Mouse (Mus musculus) stomach, embryonic 15.5 days (tissue): ENCODE data around the gene Plekhb2. TPM values are rescaled to one million over a fixed set of nuclear protein-coding genes. Genes with fewer than 3 reads are reported as not detected.
A peak's percentile ranks its signal among the peaks of the same experiment; 100 is the strongest.

Experiments used
- ATAC-seq: fragments of 200-750 bp; cut with Nextera tagmentation; 2 replicates; pipeline ENCODE4 v1.8.0; 2017; ENCODE audit warnings: low read depth, moderate number of reproducible peaks, moderate TSS enrichment; ENCODE audit not compliant: insufficient read depth, low FRiP score
- H3K27ac ChIP-seq: fragments of 300-500 bp; sonication (generic); 2 replicates; pipeline ENCODE4 v1.5.1; 2015; ENCODE audit warnings: mild to moderate bottlenecking, inconsistent platforms
- H3K27me3 ChIP-seq: fragments of 300-500 bp; sonication (generic); replicated peaks from 2 replicates; pipeline ENCODE4 v1.6.1; 2015; ENCODE audit warnings: inconsistent platforms
- H3K36me3 ChIP-seq: fragments of 300-500 bp; sonication (generic); 2 replicates; pipeline ENCODE4 v1.6.1; 2015; ENCODE audit warnings: inconsistent platforms
- H3K4me1 ChIP-seq: fragments of 300-500 bp; sonication (generic); 2 replicates; pipeline ENCODE4 v1.6.1; 2015; ENCODE audit warnings: inconsistent platforms
- H3K4me2 ChIP-seq: fragments of 300-500 bp; sonication (generic); 2 replicates; pipeline ENCODE4 v1.6.1; 2015; ENCODE audit warnings: mild to moderate bottlenecking, inconsistent platforms
- H3K4me3 ChIP-seq: fragments of 300-500 bp; sonication (generic); replicated peaks from 2 replicates; pipeline ENCODE4 v1.5.1; 2015; ENCODE audit warnings: inconsistent platforms
- H3K9ac ChIP-seq: fragments of 300-500 bp; sonication (generic); 2 replicates; pipeline ENCODE4 v1.6.1; 2015; ENCODE audit warnings: inconsistent platforms
- H3K9me3 ChIP-seq: fragments of 300-500 bp; sonication (generic); 2 replicates; pipeline ENCODE4 v1.6.1; 2016; ENCODE audit warnings: inconsistent platforms
- WGBS: fragments of 180-500 bp; shearing (Covaris S2); methylation state at CpG from one replicate; pipeline ENCODE4 v1.1.7; 2015; 5-methylcytosine and 5-hydroxymethylcytosine counted together
- polyA plus RNA-seq: library from polyadenylated mRNA; unstranded; fragments of >200 nt; fragmentation: Nextera tagmentation; extraction: Ambion mirVana; gene quantifications from 2 replicates; pipeline ENCODE4 v1.2.1, GENCODE M21; 2015

Plekhb2 gene
- 43.1 and 51.3 TPM in 2 replicates for polyA plus RNA-seq

GRCm38 (mm10) chr1:34849745-34850342 is at the start of gene Plekhb2:
TSS of gene Plekhb2 (plus strand) at chr1:34849976.
- ATAC-seq = peak; percentile 82
- Histone ChIP-seq H3K36me3 (no peaks in the 10 kb centered on the region), H3K4me2 (peak within 1 kb of the TSS; percentile 90), H3K9ac (peak within 1 kb of the TSS; percentile 65), H3K27ac (peak within 1 kb of the TSS; percentile 61; the same call in 1 of the 2 replicates), H3K27me3 (no peaks in the 10 kb centered on the region), H3K4me1 (no peaks in the 10 kb centered on the region), H3K9me3 (no peaks in the 10 kb centered on the region), H3K4me3 (peak within 1 kb of the TSS; percentile 69)
- WGBS = under 1% methylated on average over 36 of the region's 40 CpGs

GRCm38 (mm10) chr1:34801616-34802289 is 48.0 kb upstream of the Plekhb2 start:
- ATAC-seq = peak; percentile 84
- no peaks in the 10 kb centered on the region for H3K9me3 ChIP-seq
- no peak overlapping the region for H3K27ac ChIP-seq
- H3K4me2 ChIP-seq = peak overlapping the region; percentile 97
- H3K27me3 ChIP-seq = no peaks in the 10 kb centered on the region
- H3K4me3 ChIP-seq = peak overlapping the region; percentile 71
- WGBS = under 1% methylated on average over 46 of the region's 47 CpGs
- peaks cover 13% of the 10 kb centered on the region for H3K4me1 ChIP-seq
- no peaks in the 10 kb centered on the region for H3K36me3 ChIP-seq
- peak overlapping the region; percentile 61; the same call in 1 of the 2 replicates for H3K9ac ChIP-seq

- H3K4me2 ChIP-seq = peak overlapping the region; percentile 97
- H3K9ac ChIP-seq = no peak overlapping the region
- H3K9me3 ChIP-seq = no peaks in the 10 kb centered on the region
- H3K4me1 ChIP-seq = peaks cover 16% of the 10 kb centered on the region
- peak; percentile 28; the same call in 1 of the 2 replicates for ATAC-seq
- no peak overlapping the region for H3K27ac ChIP-seq
- 29% methylated on average over 7 of the region's 7 CpGs for WGBS
- H3K27me3 ChIP-seq = no peaks in the 10 kb centered on the region
- no peaks in the 10 kb centered on the region for H3K36me3 ChIP-seq
- H3K4me3 ChIP-seq = peak overlapping the region; percentile 71
Observed at GRCm38 (mm10) chr1:34802290-34802642, 47.5 kb upstream of the Plekhb2 start.

- WGBS = 88% methylated on average over 7 of the region's 7 CpGs
- no peak overlapping the region for H3K4me3 ChIP-seq
- H3K9ac ChIP-seq = no peak overlapping the region
- no peaks in the 10 kb centered on the region for H3K27me3 ChIP-seq
- no peaks in the 10 kb centered on the region for H3K36me3 ChIP-seq
- no peak overlapping the region for H3K4me2 ChIP-seq
- H3K4me1 ChIP-seq = peaks cover 16% of the 10 kb centered on the region
- no peak for ATAC-seq
- H3K27ac ChIP-seq = no peak overlapping the region
- H3K9me3 ChIP-seq = no peaks in the 10 kb centered on the region
Observed at GRCm38 (mm10) chr1:34804863-34805262, 44.9 kb upstream of the Plekhb2 start.

GRCm38 (mm10) chr1:34805931-34806520 is 43.8 kb upstream of the Plekhb2 start:
- ATAC-seq = no peak
- Histone ChIP-seq H3K4me1 (peaks cover 16% of the 10 kb centered on the region), H3K27ac (no peak overlapping the region), H3K9me3 (no peaks in the 10 kb centered on the region), H3K4me2 (no peak overlapping the region), H3K27me3 (no peaks in the 10 kb centered on the region), H3K9ac (no peak overlapping the region), H3K36me3 (no peaks in the 10 kb centered on the region), H3K4me3 (no peak overlapping the region)
- WGBS = 28% methylated on average over 35 of the region's 35 CpGs

- Histone ChIP-seq H3K27ac (no peak overlapping the region), H3K9me3 (no peaks in the 10 kb centered on the region), H3K36me3 (peaks cover 13% of the 10 kb centered on the region; the same call in 1 of the 2 replicates), H3K4me2 (no peak overlapping the region), H3K4me1 (0 out of 2 replicates have a peak, but pooled peaks cover 3% of the 10 kb centered on the region), H3K27me3 (no peaks in the 10 kb centered on the region), H3K4me3 (no peak overlapping the region), H3K9ac (no peak overlapping the region)
- WGBS = 89% methylated on average over 8 of the region's 8 CpGs
- no peak for ATAC-seq
Observed at GRCm38 (mm10) chr1:34808445-34808844, 41.3 kb upstream of the Plekhb2 start.

- no peak for ATAC-seq
- Histone ChIP-seq H3K9ac (no peak overlapping the region), H3K36me3 (peaks cover 30% of the 10 kb centered on the region), H3K27ac (no peak overlapping the region), H3K9me3 (no peaks in the 10 kb centered on the region), H3K27me3 (no peaks in the 10 kb centered on the region), H3K4me1 (0 out of 2 replicates have a peak, but pooled peaks cover 3% of the 10 kb centered on the region), H3K4me3 (no peak overlapping the region), H3K4me2 (no peak overlapping the region)
- 83% methylated on average over 11 of the region's 11 CpGs for WGBS
Observed at GRCm38 (mm10) chr1:34810293-34810692, 39.5 kb upstream of the Plekhb2 start.

GRCm38 (mm10) chr1:34811035-34811434 is 38.7 kb upstream of the Plekhb2 start:
- Histone ChIP-seq H3K9me3 (no peaks in the 10 kb centered on the region), H3K27me3 (no peaks in the 10 kb centered on the region), H3K9ac (no peak overlapping the region), H3K4me1 (0 out of 2 replicates have a peak, but pooled peaks cover 3% of the 10 kb centered on the region), H3K4me3 (no peak overlapping the region), H3K27ac (no peak overlapping the region), H3K36me3 (peaks cover 32% of the 10 kb centered on the region), H3K4me2 (no peak overlapping the region)
- no peak for ATAC-seq
- 76% methylated on average over 6 of the region's 6 CpGs for WGBS

GRCm38 (mm10) chr1:34811581-34811980 is 38.2 kb upstream of the Plekhb2 start:
- Histone ChIP-seq H3K4me1 (0 out of 2 replicates have a peak, but pooled peaks cover 3% of the 10 kb centered on the region), H3K27me3 (no peaks in the 10 kb centered on the region), H3K9ac (no peak overlapping the region), H3K9me3 (no peaks in the 10 kb centered on the region), H3K4me2 (no peak overlapping the region), H3K4me3 (no peak overlapping the region), H3K27ac (no peak overlapping the region), H3K36me3 (peaks cover 37% of the 10 kb centered on the region)
- 44% methylated on average over 6 of the region's 6 CpGs for WGBS
- ATAC-seq = no peak

GRCm38 (mm10) chr1:34812407-34813247 is 37.1 kb upstream of the Plekhb2 start:
- no peaks in the 10 kb centered on the region for H3K9me3 ChIP-seq
- no peak overlapping the region for H3K9ac ChIP-seq
- H3K4me2 ChIP-seq = no peak overlapping the region
- no peak overlapping the region for H3K27ac ChIP-seq
- H3K4me3 ChIP-seq = no peak overlapping the region
- ATAC-seq = no peak
- H3K27me3 ChIP-seq = no peaks in the 10 kb centered on the region
- H3K36me3 ChIP-seq = peaks cover 47% of the 10 kb centered on the region
- no peaks in the 10 kb centered on the region for H3K4me1 ChIP-seq
- 87% methylated on average over 13 of the region's 13 CpGs for WGBS

- no peaks in the 10 kb centered on the region for H3K27me3 ChIP-seq
- H3K4me2 ChIP-seq = no peak overlapping the region
- 78% methylated on average over 6 of the region's 6 CpGs for WGBS
- H3K27ac ChIP-seq = no peak overlapping the region
- H3K4me3 ChIP-seq = no peak overlapping the region
- no peaks in the 10 kb centered on the region for H3K9me3 ChIP-seq
- H3K9ac ChIP-seq = no peak overlapping the region
- ATAC-seq = no peak
- no peaks in the 10 kb centered on the region for H3K4me1 ChIP-seq
- peaks cover 68% of the 10 kb centered on the region for H3K36me3 ChIP-seq
Observed at GRCm38 (mm10) chr1:34815843-34816242, 33.9 kb upstream of the Plekhb2 start.
